Mouse (Mus musculus): ENCODE measurements around the gene Bcat1.
"Not testable (repeated sequence)": the region's sequence is repeated elsewhere in the genome, so short reads cannot be mapped to it uniquely, and the experiment has no call there.

Gene Bcat1

DNA sequence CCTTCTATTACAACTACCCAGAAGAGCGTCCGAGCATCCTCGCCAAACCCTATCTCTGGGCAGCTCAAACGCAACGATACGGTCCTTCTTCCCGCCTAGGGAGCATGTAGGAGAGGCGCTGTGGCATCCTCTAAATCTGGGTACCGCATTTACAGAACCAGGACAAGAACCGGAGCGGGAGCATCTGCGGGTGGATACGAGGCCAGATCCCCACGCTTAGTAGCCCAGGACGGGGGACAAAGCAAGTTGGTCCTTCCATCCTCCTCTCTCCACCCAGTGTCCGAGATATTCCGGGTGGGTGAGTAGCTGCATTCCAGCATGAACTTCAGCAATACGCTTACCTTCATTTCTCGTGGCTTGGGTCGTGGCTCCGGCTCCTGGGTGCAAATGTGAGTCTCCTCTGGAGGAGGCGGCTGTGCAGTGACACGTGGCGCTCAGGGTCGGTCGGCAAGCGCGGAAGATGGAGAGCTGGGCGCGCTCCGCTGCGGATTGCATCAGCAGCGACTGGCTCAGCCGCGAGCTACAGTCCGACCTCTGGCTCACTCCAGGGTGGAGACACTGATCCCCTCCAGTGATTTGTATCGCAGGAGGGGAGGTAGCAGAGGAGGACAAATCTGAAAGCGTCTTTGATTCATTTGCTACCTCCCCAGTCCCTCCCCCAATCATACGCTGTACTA is at the start of gene Bcat1:
TSS of gene Bcat1 (minus strand) at position 637 of the 677 bp plus-strand sequence.
- peak; percentile 34 for DNase-seq

DNA sequence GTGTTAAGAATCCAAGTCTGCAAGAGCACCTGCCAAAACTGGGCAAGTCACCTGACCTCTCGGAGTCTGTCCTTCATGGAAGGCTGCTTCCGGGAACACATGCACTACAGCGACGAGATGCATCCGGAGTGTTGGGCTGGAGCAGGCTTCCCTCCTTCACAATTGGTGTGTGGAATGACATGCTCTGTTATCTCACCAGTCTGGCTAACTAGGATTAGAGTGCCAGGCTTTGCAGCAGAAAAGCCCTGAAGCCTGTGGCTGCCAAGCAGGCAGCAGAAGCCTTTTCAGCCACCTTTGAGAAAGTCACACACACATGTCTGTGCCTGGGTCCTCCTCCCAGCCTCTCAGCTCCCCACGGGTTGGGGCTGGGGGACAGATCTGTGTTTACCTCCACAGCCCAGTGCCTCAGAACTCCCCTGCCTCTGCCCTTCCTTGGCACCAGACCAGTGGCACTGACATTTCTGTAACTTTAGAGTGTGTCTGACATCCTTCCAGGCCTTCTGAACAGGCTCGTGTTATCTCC is 49.7 kb upstream of the Bcat1 start:
- peak; percentile 39 for DNase-seq

DNA sequence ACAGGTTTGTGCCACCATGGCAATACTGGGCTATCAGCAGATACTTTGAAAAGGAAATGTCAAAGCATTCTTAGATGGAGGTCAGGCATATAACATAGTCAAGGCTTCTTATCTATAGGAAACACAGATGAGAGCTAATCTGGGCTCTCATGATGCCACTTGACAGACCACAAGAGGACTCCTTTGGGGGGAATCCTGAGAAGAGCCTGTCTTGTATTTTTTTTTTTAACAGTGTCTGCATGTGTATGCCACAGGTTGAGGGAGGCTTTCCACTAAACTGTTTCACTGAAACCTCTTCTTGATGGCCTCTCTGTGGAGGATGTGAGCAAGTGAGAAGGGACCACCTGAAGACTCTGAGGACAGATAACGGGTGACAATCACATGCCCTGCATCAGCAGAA is 48.6 kb upstream of the Bcat1 start:
- DNase-seq: no peak

DNA sequence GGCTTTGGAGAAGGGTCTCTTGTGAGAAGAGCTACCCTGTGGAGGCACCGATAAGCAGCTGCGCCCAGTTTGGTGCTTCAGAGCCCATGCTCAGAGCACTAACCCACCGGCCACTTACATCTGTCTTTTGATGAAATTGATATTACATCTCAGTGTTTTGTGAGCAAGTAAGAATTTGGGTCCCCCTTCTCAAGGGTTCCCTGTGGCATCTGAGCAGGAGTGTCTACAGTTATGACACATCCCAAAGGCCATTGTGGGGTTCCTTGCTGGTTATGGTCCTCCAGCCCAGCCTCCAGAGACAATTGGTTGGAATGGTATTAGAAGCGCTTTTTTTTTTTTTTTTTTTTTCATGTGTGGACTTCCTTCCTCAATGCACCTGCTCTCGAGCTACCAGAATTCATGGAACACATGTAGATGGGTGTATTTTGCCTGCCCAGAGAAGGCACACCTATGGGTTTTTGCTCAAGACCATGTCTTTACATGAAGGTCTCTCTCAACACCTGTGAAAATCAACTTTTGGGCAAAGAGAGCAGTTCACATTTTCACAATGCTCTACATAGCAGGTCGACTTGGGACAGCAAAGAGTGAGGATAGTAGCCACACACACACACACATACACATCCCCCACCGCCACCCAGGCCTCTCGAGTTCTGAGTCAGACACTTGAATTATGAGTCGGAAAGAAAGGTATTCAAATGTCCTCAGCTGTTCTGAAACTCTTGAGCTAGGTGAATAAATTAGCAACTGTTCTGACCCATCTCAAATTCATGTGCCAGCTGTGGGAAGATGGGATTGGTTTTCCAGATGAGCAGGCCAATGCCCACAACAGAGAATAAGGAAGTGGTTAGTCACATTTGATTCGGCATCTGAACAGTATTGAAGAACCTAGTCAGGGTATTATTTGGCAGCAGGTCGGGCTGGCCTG is 47.4 kb upstream of the Bcat1 start:
- DNase-seq: no peak

DNA sequence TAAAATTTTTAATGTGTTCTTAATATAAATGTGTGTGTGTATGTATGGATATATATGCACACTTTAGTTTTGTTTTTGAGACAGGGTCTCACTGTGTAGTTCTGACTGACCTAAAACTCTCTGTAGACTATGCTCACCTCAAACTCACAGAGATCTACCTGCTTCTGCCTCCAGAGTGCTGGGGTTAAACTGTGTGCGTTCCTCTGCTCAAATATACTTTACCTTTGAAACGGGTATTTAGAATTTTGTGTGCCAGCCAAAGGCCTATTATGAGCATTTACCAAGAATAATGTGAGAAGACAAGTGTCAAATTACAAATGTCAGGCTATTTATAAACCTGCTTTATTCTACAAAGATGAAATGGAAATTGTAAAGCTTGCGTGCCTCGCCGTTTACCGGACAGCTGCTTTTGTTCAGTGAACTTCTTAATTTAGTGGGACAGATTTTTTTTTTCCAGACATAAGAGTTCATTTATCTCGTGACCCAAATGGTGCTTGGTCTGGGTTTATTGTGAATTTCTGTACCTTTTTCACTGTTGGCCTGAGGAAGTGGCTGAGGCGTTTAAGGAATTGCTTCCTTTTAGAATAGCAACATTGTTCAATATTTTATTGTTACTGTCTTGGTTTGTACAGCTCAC is 46.6 kb upstream of the Bcat1 start:
- no peak for DNase-seq

DNA sequence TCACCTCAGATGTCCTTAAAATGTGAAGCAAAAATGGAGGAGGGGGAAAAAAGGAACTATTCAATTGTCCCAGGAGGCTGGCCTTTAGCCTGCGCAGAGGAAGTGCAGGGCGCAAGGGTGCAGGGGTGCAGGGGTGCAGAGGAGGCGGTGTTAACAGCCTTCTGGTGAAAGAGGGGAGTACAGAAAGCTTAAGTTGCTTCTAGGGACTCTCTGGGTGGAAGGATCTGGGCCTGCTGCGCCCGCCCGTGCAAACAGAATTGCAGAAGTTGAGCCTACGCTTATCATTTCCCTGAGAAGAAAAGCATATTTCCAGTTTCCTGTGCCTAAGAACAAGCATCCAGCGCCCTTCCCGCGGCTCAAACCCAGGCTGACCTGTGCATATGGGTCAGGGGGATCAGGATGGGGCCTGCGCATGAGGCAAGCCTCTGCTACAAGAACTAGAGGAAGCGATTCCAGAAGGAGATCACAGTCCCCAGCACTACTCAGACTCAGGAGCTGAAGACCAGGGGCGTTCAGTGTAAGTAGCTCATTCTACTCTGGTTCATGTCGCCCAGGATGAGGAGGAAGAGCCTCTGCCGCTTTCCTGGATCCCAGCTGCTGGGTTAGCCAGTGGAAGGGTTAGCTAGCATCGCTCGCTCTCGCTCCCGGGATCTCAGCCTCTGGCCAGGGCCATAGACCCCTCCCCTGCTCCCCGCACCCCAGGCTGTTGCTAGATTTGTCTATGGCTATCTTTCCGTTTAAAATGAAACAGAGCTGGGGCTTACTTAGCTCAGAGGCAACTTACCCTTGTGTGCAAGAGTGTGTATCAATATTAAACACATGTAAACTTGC is 45.8 kb upstream of the Bcat1 start:
- DNase-seq: no peak

DNA sequence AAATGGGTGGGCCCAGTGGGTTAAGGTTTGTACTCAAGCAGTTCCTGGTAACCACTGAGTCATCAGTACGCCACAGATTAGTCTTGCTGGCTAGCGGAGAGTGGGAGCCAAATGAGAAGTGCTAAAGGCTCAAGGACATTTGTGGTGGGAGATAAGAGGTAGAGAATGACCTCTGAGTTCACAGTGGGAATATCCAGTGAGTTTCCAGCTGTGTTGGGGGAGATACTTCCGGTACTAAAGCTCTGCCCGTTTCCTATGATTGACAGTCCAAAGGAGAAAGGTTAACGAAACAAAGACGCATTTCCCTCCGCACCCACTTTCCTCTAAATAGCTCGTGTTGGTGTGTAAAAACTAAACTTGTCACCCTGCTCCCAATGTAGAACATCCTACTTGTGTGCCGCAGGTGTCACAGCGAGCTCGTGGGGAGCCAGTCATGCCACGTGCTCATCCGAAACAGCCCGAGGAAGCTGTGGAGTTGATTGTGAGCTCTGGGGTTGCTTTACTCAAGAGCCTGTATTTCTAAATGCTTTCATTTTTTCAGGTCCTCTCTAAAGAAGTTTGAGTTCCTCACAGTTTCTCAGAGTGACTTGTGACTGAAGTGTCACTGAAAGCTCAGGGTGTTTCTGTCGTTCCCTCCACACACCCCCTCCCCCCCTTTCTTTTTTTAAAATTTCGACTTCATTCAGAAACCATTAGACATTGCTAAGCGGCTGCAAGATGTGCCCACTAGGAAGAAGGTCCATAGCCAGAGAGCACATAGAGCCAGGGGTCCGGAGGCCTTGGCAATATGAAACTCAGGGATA is 45.0 kb upstream of the Bcat1 start:
- DNase-seq: no peak

DNA sequence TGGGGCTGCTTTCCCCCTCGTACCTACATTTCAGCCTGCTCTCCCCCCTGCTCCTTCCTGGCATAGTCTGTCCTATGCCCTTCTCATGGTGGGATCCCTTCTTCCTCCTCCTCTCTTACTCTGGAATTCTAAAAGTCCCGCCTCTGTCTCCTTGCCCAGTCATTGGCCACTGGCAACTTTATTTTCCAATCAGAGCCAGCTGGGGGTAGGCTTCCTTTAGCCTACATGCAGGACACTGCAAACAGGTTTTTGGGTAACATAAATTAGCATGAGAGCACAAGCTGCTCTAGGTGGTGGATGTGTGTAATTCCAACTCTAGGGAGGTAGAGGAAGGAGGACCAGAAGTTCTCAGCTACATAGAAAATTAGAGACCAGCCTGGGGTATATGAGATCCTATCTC is 44.1 kb upstream of the Bcat1 start:
- no peak for DNase-seq

DNA sequence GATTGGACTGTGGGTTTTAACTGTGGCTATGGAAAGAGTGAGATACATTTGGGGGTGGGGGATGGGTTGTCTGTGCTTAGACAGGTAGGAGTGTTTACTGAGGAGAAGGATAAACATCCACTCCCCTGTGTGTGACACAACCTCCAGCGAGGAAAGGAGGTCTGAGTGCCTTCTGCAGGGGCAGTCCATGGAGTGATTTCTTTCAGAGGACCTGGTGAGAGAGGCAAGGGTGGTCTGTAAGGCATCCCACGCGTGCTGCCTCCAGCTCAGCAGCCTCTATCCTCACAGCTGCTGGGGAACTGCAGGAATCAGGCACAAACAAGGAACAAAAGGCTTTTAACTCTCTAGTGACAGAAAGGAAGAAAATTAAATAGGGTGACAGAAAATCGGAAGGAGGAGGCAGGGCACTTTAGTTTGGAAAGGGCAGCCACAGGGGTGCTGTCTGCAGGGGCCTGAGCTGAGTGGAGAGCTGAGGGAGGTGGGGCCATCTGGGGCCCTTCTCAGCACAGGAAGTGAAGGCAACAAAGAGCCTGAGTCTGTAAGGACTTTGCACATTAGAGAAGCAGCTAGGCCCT is 40.2 kb upstream of the Bcat1 start:
- DNase-seq: no peak

DNA sequence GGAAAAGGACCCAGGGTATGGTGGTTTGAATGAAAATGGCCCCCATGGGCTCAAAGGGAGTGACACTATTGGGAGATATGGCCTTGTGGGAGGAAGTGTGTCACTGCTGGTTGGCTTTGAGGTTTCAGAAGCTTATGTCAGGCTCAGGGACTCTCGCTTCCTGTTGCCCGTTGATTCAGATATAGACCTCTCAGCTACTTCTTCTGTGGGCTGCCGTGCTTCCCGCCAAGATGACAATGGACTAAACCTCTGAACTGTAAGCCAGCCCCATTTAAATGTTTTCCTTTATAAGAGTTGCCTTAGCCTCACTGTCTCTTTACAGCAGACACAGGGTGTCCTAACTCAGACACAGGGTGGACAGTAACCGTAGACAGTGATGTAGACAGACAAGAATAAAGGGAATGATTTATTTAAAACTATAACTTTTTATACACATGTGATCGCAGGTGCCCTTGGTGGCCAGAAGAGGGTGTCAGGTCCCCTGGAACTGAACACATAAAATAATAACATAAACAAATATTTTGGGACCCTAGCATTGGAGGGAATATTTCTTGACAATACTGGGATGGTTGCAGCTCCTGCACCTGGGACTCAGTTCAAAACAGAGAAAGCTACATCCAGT is 39.6 kb upstream of the Bcat1 start, which contains the start of gene Lrmp:
TSS of gene Lrmp (plus strand) at position 178 of the 622 bp plus-strand sequence.
- DNase-seq: no peak

DNA sequence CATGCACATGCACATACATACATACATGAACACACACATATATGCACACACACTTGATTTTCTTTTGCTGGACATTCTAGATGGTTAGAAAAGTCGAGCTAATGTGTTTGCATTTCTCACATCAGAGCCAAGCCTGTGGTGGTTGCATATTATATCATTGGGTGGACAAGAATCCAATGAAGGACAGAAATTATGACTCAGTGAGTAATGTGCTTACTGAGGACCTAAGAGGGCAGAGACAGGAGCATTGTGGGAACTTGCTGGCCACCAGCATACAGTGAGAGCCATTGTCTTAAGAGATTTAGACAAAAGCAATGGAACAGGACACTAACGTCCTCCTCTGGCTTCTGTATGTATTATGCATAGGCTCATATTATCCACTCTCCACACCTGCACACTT is 38.6 kb upstream of the Bcat1 start:
- no peak for DNase-seq

DNA sequence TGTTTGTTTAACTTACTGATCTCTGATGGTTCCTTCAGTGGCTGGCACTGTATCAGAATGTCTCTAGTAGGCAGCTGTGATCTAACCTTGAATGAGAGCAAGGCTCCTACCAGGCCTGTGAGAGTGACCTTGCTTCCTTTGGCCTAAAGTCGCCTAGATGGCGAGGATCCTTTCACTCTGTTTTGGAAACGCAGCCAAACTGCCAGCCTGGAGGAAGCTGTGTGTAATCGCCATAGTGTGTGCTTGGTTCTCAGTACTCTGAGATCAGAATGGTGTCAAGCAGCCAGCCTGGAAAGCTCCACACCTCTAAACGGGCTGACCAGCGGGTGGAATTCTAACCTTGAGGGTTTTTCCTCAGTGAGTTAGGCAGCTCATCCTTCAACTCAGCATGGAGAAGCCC is 36.9 kb upstream of the Bcat1 start:
- DNase-seq: no peak

DNA sequence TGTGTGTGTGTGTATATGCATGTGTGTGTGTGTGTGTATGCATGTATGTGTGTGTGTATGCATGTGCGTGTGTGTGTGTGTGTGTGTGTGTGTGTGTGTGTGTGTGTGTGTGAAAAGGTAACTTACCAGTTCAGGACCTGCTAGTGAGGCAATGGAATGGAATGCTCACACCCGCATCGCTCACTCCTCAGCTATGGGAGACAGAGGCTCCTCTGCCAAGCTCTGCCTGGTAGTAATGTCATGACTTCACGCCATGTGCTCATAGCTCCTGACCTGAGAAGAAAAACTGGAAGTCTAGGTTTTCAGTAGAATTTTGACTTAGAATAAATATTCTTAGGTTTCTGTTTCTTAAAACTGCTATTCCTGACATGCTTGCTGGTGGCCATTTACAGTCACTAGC is 34.8 kb upstream of the Bcat1 start:
- no peak for DNase-seq

DNA sequence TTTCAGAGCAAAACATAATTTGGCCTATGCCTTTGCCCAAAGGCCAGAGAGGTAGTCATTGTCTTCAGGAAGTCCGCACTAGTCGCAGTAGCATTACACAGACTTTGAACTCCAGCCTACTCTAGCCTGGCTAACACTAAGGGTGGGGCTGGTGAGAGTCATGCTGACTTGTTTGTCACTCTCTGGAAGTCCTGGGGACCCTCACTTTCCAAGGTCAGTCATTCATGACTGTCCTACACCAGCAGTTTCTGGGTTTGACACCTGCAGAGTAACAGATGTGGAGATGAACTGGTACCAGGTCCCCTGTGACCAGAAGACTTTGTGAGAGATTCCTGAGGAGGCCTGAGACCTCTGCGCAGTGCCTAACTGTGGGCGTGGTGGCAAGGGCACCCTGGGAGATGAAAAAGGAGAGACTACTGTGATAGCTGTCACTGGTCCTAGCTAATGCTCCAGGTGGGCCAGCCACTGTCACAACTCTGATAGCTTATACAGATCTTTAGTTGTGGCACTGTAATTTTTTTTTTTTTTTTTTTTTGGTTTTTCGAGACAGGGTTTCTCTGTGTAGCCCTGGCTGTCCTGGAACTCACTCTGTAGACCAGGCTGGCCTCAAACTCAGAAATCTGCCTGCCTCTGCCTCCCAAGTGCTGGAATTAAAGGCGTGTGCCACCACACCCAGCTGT is 30.3 kb upstream of the Bcat1 start:
- no peak for DNase-seq

DNA sequence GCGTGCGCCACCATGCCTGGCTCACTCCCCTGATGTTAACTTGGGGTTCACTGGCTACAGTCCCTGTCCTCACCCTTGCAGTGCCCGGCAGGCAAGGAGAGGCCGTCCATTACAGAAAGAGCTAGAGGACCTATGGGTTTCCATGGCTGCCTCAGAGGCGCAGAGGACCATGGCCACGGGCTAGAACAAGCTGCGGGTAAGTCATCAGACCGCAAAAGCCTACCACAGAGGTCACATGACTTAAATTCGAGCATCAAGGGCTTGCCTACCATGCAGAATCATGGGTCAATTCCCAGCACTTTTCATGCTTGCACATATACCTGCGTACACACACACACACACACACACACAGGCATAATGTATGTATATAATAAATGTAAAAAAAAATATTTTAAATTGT is 29.5 kb upstream of the Bcat1 start:
- DNase-seq: no peak

DNA sequence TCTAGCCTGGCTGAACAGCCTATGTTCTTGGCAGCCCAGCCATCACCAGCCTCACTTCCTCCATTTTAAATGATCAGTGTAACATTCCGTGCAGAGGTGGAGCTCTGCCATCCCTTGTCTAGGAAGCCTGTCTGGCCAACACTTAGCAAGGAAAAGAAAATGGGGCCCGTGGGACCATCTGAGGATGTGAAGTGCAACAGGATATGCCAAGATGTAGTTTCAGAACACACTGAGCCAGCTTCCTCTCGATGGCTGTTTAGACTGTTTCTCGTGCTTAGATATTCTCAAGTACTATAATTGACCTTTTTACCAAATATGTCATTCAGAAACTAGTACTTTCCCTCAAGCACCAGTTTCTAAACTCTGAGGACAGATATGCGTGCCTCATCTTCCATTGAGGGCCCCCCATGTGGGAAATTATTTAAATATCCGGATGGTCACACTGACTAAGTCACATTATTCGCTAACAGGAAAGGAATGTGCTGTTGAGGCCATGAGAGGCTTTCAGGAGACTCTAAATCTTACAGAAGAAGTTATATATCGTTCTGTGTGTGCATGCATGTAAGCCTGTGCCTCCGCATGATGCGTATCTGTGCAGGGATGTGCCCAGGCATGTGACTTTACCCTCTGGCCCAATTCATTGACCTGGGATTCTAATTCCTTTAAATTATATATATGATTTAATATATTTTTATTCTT is 28.4 kb upstream of the Bcat1 start:
- peak; percentile 16 for DNase-seq

DNA sequence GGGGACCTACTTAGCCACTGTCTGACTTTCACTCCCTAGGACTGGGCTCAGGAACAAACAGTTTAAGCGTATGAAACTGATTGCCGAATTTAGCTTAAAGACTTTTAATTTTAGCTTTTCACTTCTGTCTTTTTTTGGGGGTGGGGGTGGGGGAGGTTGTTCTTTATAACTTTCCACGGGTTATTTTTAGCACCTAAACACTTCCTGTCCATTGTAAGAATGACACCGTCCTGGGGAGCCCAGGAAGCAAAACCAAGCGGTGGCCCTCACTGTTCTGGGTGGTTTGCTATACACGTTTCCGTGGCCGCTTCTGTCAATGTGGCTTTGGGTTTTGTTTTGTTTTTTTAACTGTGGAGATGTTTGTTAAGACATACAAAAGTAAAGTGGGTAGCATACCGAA is 24.9 kb upstream of the Bcat1 start:
- DNase-seq: no peak

DNA sequence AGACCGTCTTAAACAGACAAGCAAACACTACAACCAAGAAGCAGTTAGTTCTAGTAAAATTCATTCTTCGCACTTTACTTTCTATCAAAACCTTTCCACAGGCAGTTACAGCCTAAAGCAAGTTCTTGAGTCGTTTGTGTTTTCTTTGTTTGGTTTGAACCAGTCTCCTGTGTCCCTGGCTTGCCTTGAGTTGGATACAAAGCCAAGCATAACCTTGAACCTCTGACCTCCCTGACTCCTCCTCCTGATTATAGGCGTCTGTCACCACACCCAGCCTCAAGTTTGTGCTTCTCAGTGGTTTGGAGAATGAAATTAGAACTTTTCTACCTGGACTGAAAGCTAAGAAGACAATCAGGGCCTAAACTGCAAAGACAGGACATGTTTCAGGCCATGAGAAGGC is 18.4 kb upstream of the Bcat1 start:
- DNase-seq: no peak

DNA sequence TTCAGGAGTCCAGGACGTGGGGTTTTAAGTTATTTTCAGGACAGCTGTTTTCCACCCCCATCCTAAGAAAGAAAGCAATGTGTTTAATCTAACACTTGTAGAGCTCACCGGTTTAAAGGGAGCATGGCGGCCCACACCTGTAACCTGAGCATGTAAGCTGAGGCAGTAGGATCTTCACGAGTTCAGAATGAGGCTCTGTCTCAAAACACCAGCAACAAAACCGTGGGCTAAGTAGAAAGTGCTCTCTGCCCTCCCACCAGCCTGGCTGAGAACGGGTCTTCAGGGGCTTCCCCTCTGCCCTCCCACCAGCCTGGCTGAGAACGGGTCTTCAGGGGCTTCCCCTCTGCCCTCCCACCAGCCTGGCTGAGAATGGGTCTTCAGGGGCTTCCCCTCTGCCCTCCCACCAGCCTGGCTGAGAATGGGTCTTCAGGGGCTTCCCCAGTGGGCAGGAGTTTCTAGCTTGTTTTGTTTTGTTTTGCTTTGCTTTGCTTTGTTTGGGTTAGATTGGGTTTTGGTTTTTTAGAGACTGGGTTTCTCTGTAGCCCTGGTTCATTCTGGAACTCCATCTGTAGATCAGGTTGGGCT is 17.1 kb upstream of the Bcat1 start:
- not testable (repeated sequence) for DNase-seq
